Mouse (Mus musculus): ENCODE data around the gene Rbm6.

DNA sequence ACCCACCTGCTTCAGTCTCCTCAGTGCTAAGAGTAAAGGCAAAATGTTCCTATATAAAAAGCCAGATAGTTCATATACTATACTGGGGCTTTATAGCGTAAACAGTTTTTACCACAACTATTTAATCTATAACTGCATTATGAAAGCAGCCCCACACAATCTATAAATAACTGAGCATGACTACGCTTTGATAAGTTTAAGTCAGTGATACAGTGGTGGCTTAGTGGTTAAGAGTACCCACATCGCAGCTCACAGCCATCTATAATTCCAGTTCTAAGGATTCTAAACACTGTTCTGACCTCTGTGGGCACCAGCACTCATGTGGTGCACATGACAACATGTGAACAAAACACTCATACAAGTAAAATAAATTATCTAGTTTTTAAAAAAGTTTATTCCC is 14.7 kb downstream of the Rbm6 start:
- TF ChIP-seq CTCF (IDR thresholded peaks at IDR 0.05; ENCODE audit: low read depth, low read length): no peak
- TF ChIP-seq GATA1 (IDR thresholded peaks at IDR 0.05; ENCODE audit: borderline replicate concordance, low read length): no peak
- TF ChIP-seq TAL1 (conservative IDR thresholded peaks at IDR 0.05; ENCODE audit: low read depth, low read length): no peak

All from G1E (cell line).